Mouse (Mus musculus): ENCODE measurements around the gene Prr18. TPM values are rescaled to one million over a fixed set of nuclear protein-coding genes. Genes with fewer than 3 reads are reported as not detected.
"Not testable (repeated sequence)": the region's sequence is repeated elsewhere in the genome, so short reads cannot be mapped to it uniquely, and the experiment has no call there.

Prr18 gene
- polyA plus RNA-seq (2016; fragmentation: Nextera tagmentation; extraction: Ambion mirVana), result 0.44 and 0.89 TPM in 2 replicates

- Histone ChIP-seq H3K27me3 (ENCODE audit: insufficient read depth, poor library complexity, severe bottlenecking) (peaks cover 46% of the 10 kb centered on the region), H3K4me1 (replicated peaks) (peaks cover 25% of the 10 kb centered on the region)
- WGBS, result 100% methylated on average over 2 of the region's 5 CpGs
- not testable (repeated sequence) for H3K9me3 ChIP-seq; H3K36me3 ChIP-seq; DNase-seq (ENCODE audit: low spot score); H3K4me3 ChIP-seq; H3K27ac ChIP-seq
Measured at GRCm38 (mm10) chr17:8337159-8337558, at the start of gene Prr18. TSS of gene Prr18 (plus strand) at chr17:8337459.

DNA sequence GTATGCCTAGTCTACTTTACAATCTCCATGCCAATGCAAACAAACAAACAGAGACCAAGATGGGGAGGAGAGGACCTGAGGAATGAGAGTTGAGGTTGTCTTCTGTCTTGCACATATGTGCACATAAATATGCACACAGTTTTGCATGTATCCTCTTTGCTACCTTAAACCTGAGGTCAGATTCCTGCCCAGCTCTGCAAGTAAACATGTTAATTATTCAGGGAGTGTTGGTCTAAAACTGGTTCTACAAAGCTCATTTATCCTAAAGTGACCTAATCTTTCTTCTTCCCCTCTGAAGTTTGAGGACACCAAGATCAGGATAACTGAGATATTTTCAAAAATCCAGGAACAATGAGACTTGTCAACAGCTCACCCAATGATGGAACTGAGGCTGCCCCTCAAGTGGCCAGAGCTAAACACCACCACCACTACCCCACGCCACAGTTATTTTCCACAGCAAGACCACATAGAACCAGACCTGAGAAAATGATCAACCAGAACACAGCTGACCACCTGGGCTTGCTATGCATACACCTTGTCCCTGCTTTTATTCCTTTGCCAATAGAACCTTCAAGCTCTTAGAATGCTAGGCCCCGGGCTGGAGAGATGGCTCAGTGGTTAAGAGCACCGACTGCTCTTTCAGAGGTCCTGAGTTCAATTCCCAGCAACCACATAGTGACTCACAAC lies 47.1 kb upstream of the Prr18 start:
- H3K27me3 ChIP-seq (ENCODE audit: insufficient read depth, poor library complexity, severe bottlenecking), result peaks cover 12% of the 10 kb centered on the region
- WGBS, result 91% methylated on average over 3 of the region's 3 CpGs
- H3K27ac ChIP-seq, result no peak overlapping the region
- H3K4me1 ChIP-seq (replicated peaks), result no peaks in the 10 kb centered on the region
- H3K36me3 ChIP-seq, result 0 out of 2 replicates have a peak, but pooled peaks cover 3% of the 10 kb centered on the region
- no peak for DNase-seq (ENCODE audit: low spot score)
- H3K4me3 ChIP-seq, result no peak overlapping the region
- H3K9me3 ChIP-seq, result no peaks in the 10 kb centered on the region

GRCm38 (mm10) chr17:8290736-8291135 lies 46.5 kb upstream of the Prr18 start:
- 0 out of 2 replicates have a peak, but pooled peaks cover 3% of the 10 kb centered on the region for H3K36me3 ChIP-seq
- no peak overlapping the region for H3K4me3 ChIP-seq
- H3K4me1 ChIP-seq (replicated peaks), result no peaks in the 10 kb centered on the region
- no peaks in the 10 kb centered on the region for H3K9me3 ChIP-seq
- no peak for DNase-seq (ENCODE audit: low spot score)
- H3K27me3 ChIP-seq (ENCODE audit: insufficient read depth, poor library complexity, severe bottlenecking), result peaks cover 6% of the 10 kb centered on the region
- no peak overlapping the region for H3K27ac ChIP-seq

DNA sequence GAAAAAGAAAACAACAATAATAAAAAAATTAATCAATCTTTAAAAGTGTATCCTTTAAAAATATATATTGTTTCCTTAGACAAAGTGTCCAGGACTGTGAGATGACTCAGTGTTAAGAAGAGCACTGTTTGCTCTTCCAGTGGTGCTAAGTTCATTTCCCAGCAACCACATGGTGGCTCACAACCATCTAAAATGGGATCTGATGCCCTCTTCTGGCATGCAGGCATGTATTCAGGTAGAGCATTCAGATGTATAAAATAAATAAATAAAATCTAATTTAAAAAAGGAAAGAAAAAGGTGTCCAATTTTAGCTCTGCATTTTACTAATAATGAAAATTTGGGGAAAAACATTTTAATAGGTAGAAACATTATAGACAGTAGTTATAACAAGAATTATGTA lies 41.4 kb upstream of the Prr18 start:
- 0 out of 2 replicates have a peak, but pooled peaks cover 5% of the 10 kb centered on the region for H3K36me3 ChIP-seq
- no peaks in the 10 kb centered on the region for H3K27me3 ChIP-seq (ENCODE audit: insufficient read depth, poor library complexity, severe bottlenecking)
- H3K27ac ChIP-seq, result no peak overlapping the region
- no peak overlapping the region for H3K4me3 ChIP-seq
- no peaks in the 10 kb centered on the region for H3K4me1 ChIP-seq (replicated peaks)
- DNase-seq (ENCODE audit: low spot score), result no peak
- no peaks in the 10 kb centered on the region for H3K9me3 ChIP-seq

DNA sequence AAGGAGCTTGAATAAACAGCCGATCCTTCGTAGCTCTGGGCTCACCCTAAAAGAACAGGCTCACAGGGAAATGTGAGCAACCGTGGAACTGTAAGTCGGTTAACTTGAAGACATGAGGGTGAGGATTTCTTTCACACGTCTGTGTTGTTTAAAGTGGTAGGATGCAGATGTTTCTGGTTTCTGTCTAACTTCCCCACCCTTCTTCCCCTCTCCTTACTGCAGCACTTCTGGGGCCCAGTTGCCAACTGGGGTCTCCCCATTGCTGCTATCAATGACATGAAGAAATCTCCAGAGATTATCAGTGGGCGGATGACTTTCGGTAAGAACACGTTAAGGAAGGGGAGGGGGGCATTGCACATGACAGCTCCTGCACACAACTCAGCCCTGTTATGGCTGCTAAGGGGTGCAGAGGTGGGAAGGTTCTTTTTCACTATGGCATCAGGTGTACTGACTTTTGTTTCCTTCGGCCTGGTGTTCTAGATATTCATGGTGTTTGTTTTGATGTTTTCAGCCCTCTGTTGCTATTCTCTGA lies 40.9 kb upstream of the Prr18 start:
- H3K27me3 ChIP-seq (ENCODE audit: insufficient read depth, poor library complexity, severe bottlenecking), result no peaks in the 10 kb centered on the region
- H3K4me1 ChIP-seq (replicated peaks), result no peaks in the 10 kb centered on the region
- no peak overlapping the region for H3K27ac ChIP-seq
- H3K36me3 ChIP-seq, result 0 out of 2 replicates have a peak, but pooled peaks cover 5% of the 10 kb centered on the region
- DNase-seq (ENCODE audit: low spot score), result no peak
- WGBS, result 90% methylated on average over 9 of the region's 9 CpGs
- no peak overlapping the region for H3K4me3 ChIP-seq
- H3K9me3 ChIP-seq, result no peaks in the 10 kb centered on the region

DNA sequence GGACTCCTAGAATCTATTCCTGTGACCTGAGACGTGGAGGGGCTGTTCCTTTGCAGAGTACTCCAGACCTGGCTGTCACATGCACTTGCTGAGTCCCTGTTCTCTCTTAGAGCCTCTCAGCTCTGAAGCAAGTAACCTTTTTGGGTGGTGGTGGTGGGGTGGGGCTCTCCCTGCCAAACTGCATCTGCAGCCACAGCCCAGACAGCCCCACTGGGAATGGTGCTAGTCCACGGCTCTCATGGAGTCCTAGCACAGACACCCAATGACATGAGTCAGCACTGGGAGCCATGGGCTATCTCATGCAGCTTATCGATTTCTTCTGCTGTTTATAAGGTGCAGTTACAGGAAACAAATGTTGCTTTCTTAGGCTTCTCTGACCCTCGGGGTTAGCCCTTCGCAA lies 39.5 kb upstream of the Prr18 start:
- H3K36me3 ChIP-seq, result 0 out of 2 replicates have a peak, but pooled peaks cover 5% of the 10 kb centered on the region
- H3K27me3 ChIP-seq (ENCODE audit: insufficient read depth, poor library complexity, severe bottlenecking), result no peaks in the 10 kb centered on the region
- 83% methylated on average over 5 of the region's 5 CpGs for WGBS
- no peak for DNase-seq (ENCODE audit: low spot score)
- H3K9me3 ChIP-seq, result no peaks in the 10 kb centered on the region
- no peak overlapping the region for H3K27ac ChIP-seq
- no peaks in the 10 kb centered on the region for H3K4me1 ChIP-seq (replicated peaks)
- no peak overlapping the region for H3K4me3 ChIP-seq

- no peaks in the 10 kb centered on the region for H3K9me3 ChIP-seq
- H3K27me3 ChIP-seq (ENCODE audit: insufficient read depth, poor library complexity, severe bottlenecking), result no peaks in the 10 kb centered on the region
- WGBS, result 86% methylated on average over 2 of the region's 2 CpGs
- 0 out of 2 replicates have a peak, but pooled peaks cover 5% of the 10 kb centered on the region for H3K36me3 ChIP-seq
- H3K4me1 ChIP-seq (replicated peaks), result no peaks in the 10 kb centered on the region
- no peak overlapping the region for H3K4me3 ChIP-seq
- H3K27ac ChIP-seq, result no peak overlapping the region
- DNase-seq (ENCODE audit: low spot score), result no peak
Measured at GRCm38 (mm10) chr17:8298281-8298680, 39.0 kb upstream of the Prr18 start.

DNA sequence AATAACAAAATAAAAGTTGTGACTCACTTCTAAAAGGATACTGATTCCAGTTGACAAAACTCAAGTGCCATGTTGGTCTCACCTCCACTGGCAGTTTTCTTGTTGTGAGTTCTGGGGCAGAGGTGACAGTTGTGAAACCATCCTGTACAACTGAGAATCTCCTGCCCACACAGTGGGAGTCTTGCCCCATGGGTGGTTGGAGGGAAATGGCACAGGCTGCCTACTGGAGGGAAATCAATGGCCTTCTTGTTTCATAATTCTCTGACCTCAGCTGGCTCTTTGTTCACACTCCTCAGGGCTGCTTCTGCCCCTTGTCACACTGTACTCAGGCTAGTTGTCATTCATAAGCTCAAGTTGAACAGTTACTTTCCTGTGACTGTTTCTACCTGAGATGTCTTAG lies 37.7 kb upstream of the Prr18 start:
- no peaks in the 10 kb centered on the region for H3K9me3 ChIP-seq
- no peak for DNase-seq (ENCODE audit: low spot score)

GRCm38 (mm10) chr17:8301515-8301914 lies 35.7 kb upstream of the Prr18 start:
- no peaks in the 10 kb centered on the region for H3K27me3 ChIP-seq (ENCODE audit: insufficient read depth, poor library complexity, severe bottlenecking)
- 77% methylated on average over 4 of the region's 4 CpGs for WGBS
- no peak for DNase-seq (ENCODE audit: low spot score)

More for the DNA sequence above, 37.7 kb upstream of the Prr18 start:
- Histone ChIP-seq H3K36me3 (0 out of 2 replicates have a peak, but pooled peaks cover 2% of the 10 kb centered on the region), H3K4me1 (replicated peaks) (no peaks in the 10 kb centered on the region), H3K4me3 (no peak overlapping the region), H3K27ac (no peak overlapping the region), H3K27me3 (ENCODE audit: insufficient read depth, poor library complexity, severe bottlenecking) (no peaks in the 10 kb centered on the region)

GRCm38 (mm10) chr17:8302772-8303438 lies 34.4 kb upstream of the Prr18 start:
- no peak for DNase-seq (ENCODE audit: low spot score)
- Histone ChIP-seq H3K27me3 (ENCODE audit: insufficient read depth, poor library complexity, severe bottlenecking) (no peaks in the 10 kb centered on the region), H3K4me3 (no peak overlapping the region), H3K36me3 (no peaks in the 10 kb centered on the region), H3K27ac (no peak overlapping the region), H3K9me3 (no peaks in the 10 kb centered on the region), H3K4me1 (replicated peaks) (no peaks in the 10 kb centered on the region)
- WGBS, result 76% methylated on average over 7 of the region's 7 CpGs

More at GRCm38 (mm10) chr17:8301515-8301914, 35.7 kb upstream of the Prr18 start:
- no peak overlapping the region for H3K27ac ChIP-seq
- no peaks in the 10 kb centered on the region for H3K9me3 ChIP-seq
- H3K4me3 ChIP-seq, result no peak overlapping the region
- 0 out of 2 replicates have a peak, but pooled peaks cover 2% of the 10 kb centered on the region for H3K36me3 ChIP-seq
- H3K4me1 ChIP-seq (replicated peaks), result no peaks in the 10 kb centered on the region

GRCm38 (mm10) chr17:8303671-8304070 lies 33.6 kb upstream of the Prr18 start:
- 71% methylated on average over 5 of the region's 5 CpGs for WGBS
- Histone ChIP-seq H3K27ac (no peak overlapping the region), H3K36me3 (no peaks in the 10 kb centered on the region), H3K4me3 (no peak overlapping the region), H3K9me3 (no peaks in the 10 kb centered on the region), H3K4me1 (replicated peaks) (no peaks in the 10 kb centered on the region), H3K27me3 (ENCODE audit: insufficient read depth, poor library complexity, severe bottlenecking) (no peaks in the 10 kb centered on the region)
- no peak for DNase-seq (ENCODE audit: low spot score)

- H3K27me3 ChIP-seq (ENCODE audit: insufficient read depth, poor library complexity, severe bottlenecking), result no peaks in the 10 kb centered on the region
- H3K4me3 ChIP-seq, result no peak overlapping the region
- DNase-seq (ENCODE audit: low spot score), result no peak
- WGBS, result 26% methylated on average over 3 of the region's 3 CpGs
- H3K36me3 ChIP-seq, result no peaks in the 10 kb centered on the region
- no peak overlapping the region for H3K27ac ChIP-seq
- H3K4me1 ChIP-seq (replicated peaks), result peaks cover 6% of the 10 kb centered on the region; the same call in 1 of the 2 replicates
- H3K9me3 ChIP-seq, result no peaks in the 10 kb centered on the region
Measured at GRCm38 (mm10) chr17:8305801-8306200, 31.5 kb upstream of the Prr18 start.

All from hindbrain, embryonic 10.5 days (tissue).